Mouse (Mus musculus) ES-Bruce4 (cell line): ENCODE data around the gene Zfp787. TPM values are rescaled to one million over a fixed set of nuclear protein-coding genes. Genes with fewer than 3 reads are reported as not detected.

Experiments used
- H3K27ac ChIP-seq: 2 replicates; pipeline ENCODE4 v1.5.1; 2012; ENCODE audit warnings: low read length, inconsistent platforms; ENCODE audit not compliant: insufficient read depth
- H3K27me3 ChIP-seq: 2 replicates; pipeline ENCODE4 v1.6.1; 2012; ENCODE audit warnings: mild to moderate bottlenecking, low read length, inconsistent platforms; ENCODE audit not compliant: control insufficient read depth, poor library complexity, insufficient read depth, severe bottlenecking
- H3K36me3 ChIP-seq: 2 replicates; pipeline ENCODE4 v1.6.1; 2012; ENCODE audit warnings: inconsistent platforms, mild to moderate bottlenecking, low read length, moderate library complexity; ENCODE audit not compliant: control insufficient read depth, poor library complexity, insufficient read depth, severe bottlenecking
- H3K4me1 ChIP-seq: one replicate; pipeline ENCODE4 v1.8.1; 2011; ENCODE audit warnings: low read length; ENCODE audit not compliant: control insufficient read depth, insufficient read depth
- H3K4me3 ChIP-seq: 2 replicates; pipeline ENCODE4 v1.5.1; 2011; ENCODE audit warnings: low read depth, mild to moderate bottlenecking, low read length
- H3K9ac ChIP-seq: 2 replicates; pipeline ENCODE4 v1.6.1; 2012; ENCODE audit warnings: low read depth, mild to moderate bottlenecking, inconsistent platforms; ENCODE audit not compliant: poor library complexity, severe bottlenecking
- H3K9me3 ChIP-seq: replicated peaks from 2 replicates; pipeline ENCODE4 v1.6.1; 2012; ENCODE audit warnings: mild to moderate bottlenecking, low read length, inconsistent platforms; ENCODE audit not compliant: control insufficient read depth, poor library complexity, insufficient read depth, severe bottlenecking
- CTCF ChIP-seq: IDR thresholded peaks from one replicate; pipeline ENCODE4 v1.8.1; 2011; ENCODE audit warnings: low read depth, low read length
- EP300 ChIP-seq: IDR thresholded peaks from 2 replicates; pipeline ENCODE4 v1.6.1; 2011; ENCODE audit warnings: low read depth, low read length; ENCODE audit not compliant: insufficient read depth
- polyA plus RNA-seq: library from polyadenylated mRNA; stranded (reverse); fragments of >200 nt; gene quantifications from 2 replicates; pipeline ENCODE4 v1.2.4, GENCODE M21; 2011; ENCODE audit warnings: low read depth; ENCODE audit not compliant: missing spikeins, insufficient read depth, insufficient read length

Gene Zfp787
- polyA plus RNA-seq, 1 experiment: 24.1 TPM

- Histone ChIP-seq H3K9ac (no peak overlapping the region), H3K36me3 (no peaks in the 10 kb centered on the region), H3K4me3 (no peak overlapping the region), H3K9me3 (no peaks in the 10 kb centered on the region), H3K4me1 (no peaks in the 10 kb centered on the region), H3K27ac (no peak overlapping the region), H3K27me3 (no peaks in the 10 kb centered on the region)
- TF ChIP-seq CTCF (peak; percentile 59), EP300 (no peak)
Observed at GRCm38 (mm10) chr7:6119501-6119900, 36.3 kb downstream of the Zfp787 start.

Other genes starting within 250 kb of the Zfp787 start
- gene Vmn1r65, start 145.0 kb downstream of the Zfp787 start, polyA plus RNA-seq: not detected in 2 replicates
- 1.2 TPM in 1 of 2 replicates, not detected in the other for gene Nlrp4c, start 110.8 kb downstream of the Zfp787 start, polyA plus RNA-seq
- gene Zfp444, start 16.2 kb upstream of the Zfp787 start, polyA plus RNA-seq: 33.7 and 41.1 TPM in 2 replicates
- not detected in 2 replicates for gene Galp, start 41.1 kb upstream of the Zfp787 start, polyA plus RNA-seq
- 0.33 and 0.40 TPM in 2 replicates for gene Zscan5b, start 66.3 kb upstream of the Zfp787 start, polyA plus RNA-seq
- 40.1 and 42.4 TPM in 2 replicates for gene Epp13, start 96.7 kb upstream of the Zfp787 start, polyA plus RNA-seq
- gene Zfp667, start 130.6 kb upstream of the Zfp787 start, polyA plus RNA-seq: 12.7 and 12.8 TPM in 2 replicates
- gene Zfp583, start 175.3 kb upstream of the Zfp787 start, polyA plus RNA-seq: 4.4 and 6.2 TPM in 2 replicates
- 3.2 and 3.8 TPM in 2 replicates for gene Gm3854, start 187.8 kb upstream of the Zfp787 start, polyA plus RNA-seq
- gene Zfp78, start 207.3 kb upstream of the Zfp787 start, polyA plus RNA-seq: 0.59 and 1.2 TPM in 2 replicates
- gene Zfp28, start 227.3 kb upstream of the Zfp787 start, polyA plus RNA-seq: 3.2 and 4.5 TPM in 2 replicates
- 1.1 and 1.3 TPM in 2 replicates for gene Smim17, start 242.7 kb upstream of the Zfp787 start, polyA plus RNA-seq